Mouse (Mus musculus) liver, embryonic 15.5 days (tissue): ENCODE results near the gene ccdc198. TPM values are rescaled to one million over a fixed set of nuclear protein-coding genes. Genes with fewer than 3 reads are reported as not detected.

Experiments
- ATAC-seq: fragments of 200-750 bp; cut with Nextera tagmentation; 2 replicates; pipeline ENCODE4 v1.8.0; 2017; ENCODE audit warnings: moderate number of reproducible peaks, mild to moderate bottlenecking, moderate library complexity; ENCODE audit not compliant: insufficient read depth
- H3K27ac ChIP-seq: fragments of 300-500 bp; sonication (generic); replicated peaks from 2 replicates; pipeline ENCODE4 v1.5.1; 2015; ENCODE audit warnings: mild to moderate bottlenecking, inconsistent platforms
- H3K27me3 ChIP-seq: fragments of 300-500 bp; sonication (generic); 2 replicates; pipeline ENCODE4 v1.6.1; 2015; ENCODE audit warnings: mild to moderate bottlenecking, inconsistent platforms
- H3K36me3 ChIP-seq: fragments of 300-500 bp; sonication (generic); replicated peaks from 2 replicates; pipeline ENCODE4 v1.6.1; 2015; ENCODE audit warnings: moderate library complexity, mild to moderate bottlenecking, inconsistent platforms
- H3K4me1 ChIP-seq: fragments of 300-500 bp; sonication (generic); replicated peaks from 2 replicates; pipeline ENCODE4 v1.6.1; 2015; ENCODE audit warnings: inconsistent platforms
- H3K4me2 ChIP-seq: fragments of 300-500 bp; sonication (generic); 2 replicates; pipeline ENCODE4 v1.6.1; 2015; ENCODE audit warnings: moderate library complexity, mild to moderate bottlenecking, inconsistent platforms
- H3K4me3 ChIP-seq: fragments of 300-500 bp; sonication (generic); replicated peaks from 2 replicates; pipeline ENCODE4 v1.5.1; 2015; ENCODE audit warnings: mild to moderate bottlenecking, inconsistent platforms
- H3K9ac ChIP-seq: fragments of 300-500 bp; sonication (generic); 2 replicates; pipeline ENCODE4 v1.6.1; 2015; ENCODE audit warnings: moderate library complexity, mild to moderate bottlenecking, inconsistent platforms
- H3K9me3 ChIP-seq: fragments of 300-500 bp; sonication (generic); replicated peaks from 2 replicates; pipeline ENCODE4 v1.6.1; 2016; ENCODE audit warnings: inconsistent platforms
- whole genome bisulfite sequencing: fragments of 180-500 bp; shearing (Covaris S2); methylation state at CpG from one replicate; pipeline ENCODE4 v1.1.7; 2015; ENCODE audit warnings: mixed read lengths; ENCODE audit not compliant: insufficient replicate concordance; 5-methylcytosine and 5-hydroxymethylcytosine counted together
- polyA plus RNA-seq: library from polyadenylated mRNA; unstranded; fragments of >200 nt; fragmentation: Nextera tagmentation; extraction: Ambion mirVana; gene quantifications from 2 replicates; pipeline ENCODE4 v1.2.1, GENCODE M21; 2015

The ccdc198 gene
- polyA plus RNA-seq, 1 experiment from 2014 or later, result 0.25 TPM

DNA sequence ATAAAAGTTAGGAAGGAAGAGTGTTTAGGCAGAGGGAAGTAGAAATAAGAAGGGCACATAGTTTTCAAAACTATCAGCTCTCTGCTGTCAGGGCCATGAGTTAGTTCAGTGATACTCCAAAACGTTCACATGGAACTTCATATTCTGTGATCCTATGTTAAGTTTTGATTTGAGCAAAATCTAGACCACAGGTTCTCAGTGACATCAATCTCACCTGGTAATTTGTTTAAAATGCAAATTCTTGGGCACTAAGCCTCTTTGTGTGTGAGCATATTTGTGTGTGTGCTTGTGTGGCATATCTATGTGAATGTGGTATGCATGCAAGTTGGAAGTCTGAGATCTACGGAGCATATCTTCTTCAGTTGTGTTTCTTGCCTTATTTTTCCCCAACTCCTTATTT is 59.0 kb downstream of the ccdc198 start:
- Histone ChIP-seq H3K4me2 (no peak overlapping the region), H3K9me3 (no peaks in the 10 kb centered on the region), H3K36me3 (peaks cover 40% of the 10 kb centered on the region), H3K27ac (no peak overlapping the region), H3K27me3 (no peaks in the 10 kb centered on the region), H3K4me1 (no peaks in the 10 kb centered on the region), H3K4me3 (no peak overlapping the region), H3K9ac (no peak overlapping the region)
- WGBS, result 78% methylated on average over 2 of the region's 2 CpGs
- no peak for ATAC-seq

DNA sequence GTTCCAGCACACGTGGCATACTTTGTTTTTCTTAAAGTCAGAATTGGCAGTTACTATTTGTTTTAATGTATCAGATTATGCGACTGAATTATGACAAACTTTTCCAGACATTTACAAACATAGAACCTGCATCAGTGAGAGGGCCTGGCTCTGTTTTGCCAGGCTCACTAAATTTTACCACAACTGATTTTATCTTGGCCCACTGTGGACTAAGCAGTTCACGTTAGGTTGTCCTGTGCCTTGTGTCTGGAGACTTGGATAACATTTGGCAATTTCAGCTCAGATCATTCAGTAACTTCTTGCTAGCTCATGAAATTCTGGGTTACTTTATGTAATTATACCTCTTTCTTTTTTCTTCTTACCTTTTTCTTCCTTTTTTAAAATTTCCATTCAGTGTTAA is 65.5 kb downstream of the ccdc198 start:
- no peak for ATAC-seq
- no peak overlapping the region for H3K4me3 ChIP-seq
- H3K9ac ChIP-seq, result no peak overlapping the region
- H3K4me1 ChIP-seq, result peaks cover 6% of the 10 kb centered on the region
- no peaks in the 10 kb centered on the region for H3K9me3 ChIP-seq
- no peak overlapping the region for H3K27ac ChIP-seq
- peaks cover 30% of the 10 kb centered on the region for H3K36me3 ChIP-seq
- H3K27me3 ChIP-seq, result no peaks in the 10 kb centered on the region
- H3K4me2 ChIP-seq, result no peak overlapping the region
- WGBS, result 53% methylated on average over 3 of the region's 3 CpGs

DNA sequence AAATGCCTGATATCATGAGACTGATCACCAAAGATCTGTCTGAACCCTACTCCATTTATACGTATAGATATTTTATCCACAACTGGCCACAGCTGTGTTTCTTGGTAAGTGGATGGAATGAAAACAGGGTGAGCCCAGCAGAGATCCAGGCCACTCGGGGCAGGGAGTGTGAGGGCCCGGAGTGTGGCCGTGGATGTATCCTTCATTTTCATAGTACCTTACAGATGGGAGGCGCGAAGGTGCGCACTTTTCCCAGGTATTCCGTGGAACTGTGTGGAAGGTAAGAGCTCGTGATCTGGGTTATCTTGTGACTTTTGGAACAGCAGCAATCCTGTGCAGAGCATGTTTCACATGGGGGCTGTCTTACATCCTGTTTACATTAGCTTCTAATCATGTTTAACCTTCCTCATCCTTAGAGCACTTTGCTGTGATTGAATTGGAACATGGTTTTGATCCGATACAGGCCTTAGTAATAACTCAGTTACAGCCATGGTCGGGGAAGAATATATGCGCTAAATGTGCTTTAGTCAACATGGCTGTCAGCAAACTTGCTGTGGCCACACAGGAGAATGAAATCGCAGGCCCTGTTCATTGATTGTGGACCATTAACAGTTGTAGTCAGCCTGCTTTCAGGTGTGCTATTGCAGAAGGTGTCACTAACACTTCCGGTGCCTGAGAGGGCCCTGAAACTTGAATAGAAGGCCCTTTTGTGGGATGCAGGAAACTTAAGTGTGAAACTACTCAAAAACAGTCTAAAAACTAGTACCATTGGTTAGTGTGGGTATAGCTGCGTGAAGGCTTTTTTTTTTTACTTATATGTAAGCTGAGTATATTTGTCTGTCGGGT is 71.8 kb downstream of the ccdc198 start:
- peaks cover 32% of the 10 kb centered on the region for H3K4me1 ChIP-seq
- 44% methylated on average over 16 of the region's 16 CpGs for WGBS
- H3K27ac ChIP-seq, result peak overlapping the region; percentile 84; the same call in 1 of the 2 replicates
- ATAC-seq, result no peak
- peak overlapping the region; percentile 95 for H3K4me3 ChIP-seq
- peak overlapping the region; percentile 91 for H3K9ac ChIP-seq
- H3K36me3 ChIP-seq, result no peaks in the 10 kb centered on the region
- no peaks in the 10 kb centered on the region for H3K27me3 ChIP-seq
- peak overlapping the region; percentile 95 for H3K4me2 ChIP-seq
- no peaks in the 10 kb centered on the region for H3K9me3 ChIP-seq

DNA sequence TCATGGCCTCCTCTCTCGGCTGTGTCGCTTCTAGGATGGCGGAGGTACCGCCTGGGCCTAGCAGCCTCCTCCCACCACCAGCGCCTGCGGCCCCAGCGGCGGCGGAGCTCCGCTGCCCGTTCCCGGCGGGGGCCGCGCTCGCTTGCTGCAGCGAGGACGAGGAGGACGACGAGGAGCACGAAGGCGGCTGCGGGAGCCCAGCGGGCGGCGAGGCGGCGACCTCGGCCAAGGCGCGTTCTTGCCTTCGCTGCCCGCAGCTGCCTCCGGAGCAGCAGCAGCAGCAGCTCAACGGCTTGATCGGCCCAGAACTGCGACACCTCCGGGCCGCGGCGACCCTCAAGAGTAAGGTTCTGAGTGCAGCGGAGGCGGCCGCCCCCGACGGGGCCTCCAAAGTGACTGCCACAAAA is 72.7 kb downstream of the ccdc198 start:
- peak; percentile 72 for ATAC-seq
- WGBS, result under 1% methylated on average over 42 of the region's 46 CpGs

DNA sequence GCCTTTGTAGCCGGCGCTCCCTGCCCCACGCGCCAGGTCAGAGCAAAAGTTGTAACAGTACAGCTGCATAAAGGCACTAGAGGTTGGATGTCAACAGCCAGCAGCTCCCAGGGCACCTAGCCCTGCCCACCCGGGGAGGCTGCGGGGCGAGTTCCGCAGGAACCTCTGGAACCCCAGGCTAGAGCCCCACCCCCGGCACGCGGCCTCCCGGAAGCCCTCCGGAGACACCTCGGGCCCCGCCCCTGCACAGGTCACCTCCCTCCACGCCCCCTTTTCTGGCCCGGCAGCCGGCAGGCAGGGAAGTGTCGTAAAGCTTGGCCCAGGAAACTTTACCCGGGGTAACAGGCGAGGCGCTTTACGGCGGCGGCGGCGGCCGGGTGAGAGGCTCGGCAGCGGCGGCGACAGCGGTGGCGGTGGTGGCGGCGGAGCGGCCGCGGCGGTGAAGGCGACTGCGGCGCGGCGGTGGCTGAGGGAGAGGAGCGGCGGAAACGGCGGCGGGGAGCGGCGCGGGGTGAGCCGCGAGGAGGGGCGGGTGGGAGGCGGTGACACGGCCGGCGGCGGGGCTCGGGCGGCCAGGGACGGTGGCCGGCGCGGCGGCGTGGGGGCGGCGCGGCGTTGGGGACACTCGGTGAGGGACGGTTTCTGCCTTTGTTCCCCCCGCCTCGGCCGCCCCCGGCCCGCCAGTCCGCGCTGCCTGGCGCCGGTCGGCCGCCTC is 73.2 kb downstream of the ccdc198 start, which contains the start of gene Naa30:
Gene Naa30 (plus strand): TSS at position 360 of the 715 bp plus-strand sequence.
- Histone ChIP-seq H3K9ac (peak within 1 kb of the TSS; percentile 91), H3K9me3 (no peaks in the 10 kb centered on the region), H3K4me3 (peak within 1 kb of the TSS; percentile 95), H3K4me2 (peak within 1 kb of the TSS; percentile 95), H3K36me3 (no peaks in the 10 kb centered on the region), H3K27ac (peak within 1 kb of the TSS; percentile 84), H3K4me1 (peaks cover 32% of the 10 kb centered on the region), H3K27me3 (no peaks in the 10 kb centered on the region)
- peak; percentile 94 for ATAC-seq
- under 1% methylated on average over 48 of the region's 86 CpGs for WGBS

More for the DNA sequence above, 72.7 kb downstream of the ccdc198 start:
- Histone ChIP-seq H3K4me2 (peak overlapping the region; percentile 95), H3K9ac (peak overlapping the region; percentile 91), H3K36me3 (no peaks in the 10 kb centered on the region), H3K27ac (peak overlapping the region; percentile 84), H3K27me3 (no peaks in the 10 kb centered on the region), H3K4me3 (peak overlapping the region; percentile 95), H3K9me3 (no peaks in the 10 kb centered on the region), H3K4me1 (peaks cover 32% of the 10 kb centered on the region)

DNA sequence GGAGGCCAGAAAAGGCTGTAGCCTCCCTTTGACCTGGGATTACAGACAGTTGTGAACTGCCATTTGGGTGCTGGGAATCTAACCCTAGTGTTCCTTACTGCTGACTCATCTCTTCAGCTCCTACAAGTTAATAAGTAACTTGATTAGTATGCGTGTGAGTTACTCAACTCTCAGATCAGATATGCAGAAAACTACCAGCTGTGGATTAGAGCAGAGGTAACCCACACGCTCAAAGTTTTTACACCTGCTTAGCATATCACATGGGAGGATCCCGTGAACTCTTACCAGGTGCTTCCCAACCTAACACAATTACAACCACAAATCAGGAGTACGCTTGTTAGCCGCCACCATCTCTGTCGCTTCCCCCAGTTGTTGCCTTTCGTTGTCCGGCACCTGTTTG is 74.0 kb downstream of the ccdc198 start:
- no peak overlapping the region for H3K9ac ChIP-seq
- H3K27ac ChIP-seq, result peak overlapping the region; percentile 84
- ATAC-seq, result no peak
- H3K36me3 ChIP-seq, result no peaks in the 10 kb centered on the region
- H3K4me1 ChIP-seq, result peaks cover 32% of the 10 kb centered on the region
- H3K4me3 ChIP-seq, result peak overlapping the region; percentile 95
- no peaks in the 10 kb centered on the region for H3K27me3 ChIP-seq
- peak overlapping the region; percentile 95 for H3K4me2 ChIP-seq
- 32% methylated on average over 8 of the region's 8 CpGs for WGBS
- H3K9me3 ChIP-seq, result no peaks in the 10 kb centered on the region

Other genes with a start within 250 kb of the ccdc198 start
- gene Ap5m1, start 179.4 kb downstream of the ccdc198 start, polyA plus RNA-seq, result 10.3 and 11.1 TPM in 2 replicates
- 19.4 and 19.8 TPM in 2 replicates for gene Exoc5, start 178.8 kb downstream of the ccdc198 start, polyA plus RNA-seq
- 3.9 and 4.2 TPM in 2 replicates for gene Naa30, start 73.2 kb downstream of the ccdc198 start, polyA plus RNA-seq